Mouse (Mus musculus): ENCODE results near the gene Smim20.

GRCm38 (mm10) chr5:53301496-53301895 is 34.6 kb downstream of the Smim20 start:
- no peak for TF ChIP-seq POLR2A (IDR thresholded peaks at IDR 0.05; ENCODE audit: borderline replicate concordance, extremely low read depth, insufficient read depth, insufficient read length, poor library complexity, severe bottlenecking)
- TF ChIP-seq CTCF (IDR thresholded peaks at IDR 0.05; ENCODE audit: borderline replicate concordance, extremely low read depth, insufficient read depth, insufficient read length): no peak
